Comparison of ENCODE assay signal across 22 mouse cellular contexts in the genomic region with DNA sequence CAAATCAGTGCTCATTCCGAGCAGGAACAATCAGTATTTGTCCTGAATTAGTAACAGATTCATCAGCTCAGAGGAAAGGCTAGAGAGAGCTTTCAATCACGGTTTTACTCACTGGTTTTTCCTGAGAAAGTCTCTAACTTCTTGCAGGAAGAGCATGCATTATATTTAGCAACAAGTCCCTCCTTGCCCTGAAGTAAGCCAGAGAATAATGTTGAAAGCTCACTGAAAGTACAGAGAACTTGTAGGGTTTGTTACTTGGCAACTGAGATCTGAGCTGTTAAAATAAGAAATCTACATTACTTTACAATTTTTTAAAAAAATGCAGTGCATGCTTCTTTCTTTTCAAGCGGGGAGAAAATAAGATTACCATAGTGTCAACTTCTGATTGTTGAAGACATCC.
A peak's percentile ranks its signal among the peaks of the same experiment; 100 is the strongest.
DNase-seq lines count a peak whose midpoint lies in the region; ATAC-seq and TF ChIP-seq lines count a peak whose summit lies in the region.
"Had no signal": no experiment of that assay in that cellular context is flagged by ENCODE, and none has a peak within 500 bp of the region (broad histone marks: within the 10 kb centered on the region; RNA-seq: fewer than 3 reads in every experiment).

No protein-coding gene starts in this region.

- ATAC-seq in forebrain, embryonic 15.5 days (replicated peaks): no peak
- no peak for ATAC-seq in heart, embryonic 14.5 days (ENCODE audit: insufficient number of reproducible peaks, insufficient read depth, low FRiP score, low read depth)
- ATAC-seq in midbrain, postnatal 0 days (ENCODE audit: low FRiP score): no peak
- ATAC-seq: forebrain, embryonic 16.5 days; liver, postnatal 0 days; lung, postnatal 0 days had no signal

- intact Hi-C loops in heart, postnatal 10 days (cut with DNase I): no loop called here

- no peak overlapping the region for H3K4me3 ChIP-seq in forebrain, embryonic 10.5 days
- H3K4me3 ChIP-seq in forebrain, embryonic 15.5 days: no peak overlapping the region
- H3K4me3 ChIP-seq in heart, embryonic 14.5 days (ENCODE audit: control insufficient read depth in 1 of 2, insufficient read depth in 1 of 2, low read depth in 1 of 2, low read length in 2 of 2): no peak overlapping the region
- no peak overlapping the region for H3K4me3 ChIP-seq in midbrain, embryonic 10.5 days
- no peak overlapping the region for H3K4me3 ChIP-seq in midbrain, postnatal 0 days (ENCODE audit: low read depth, low read length)

- no peak for TF ChIP-seq CTCF in midbrain, postnatal 0 days (IDR thresholded peaks at IDR 0.05)

- H3K27me3 ChIP-seq in forebrain, embryonic 10.5 days (ENCODE audit: poor library complexity, severe bottlenecking): no peaks in the 10 kb centered on the region
- no peaks in the 10 kb centered on the region for H3K27me3 ChIP-seq in forebrain, embryonic 15.5 days
- no peaks in the 10 kb centered on the region for H3K27me3 ChIP-seq in heart, embryonic 14.5 days (ENCODE audit: control insufficient read depth, insufficient read depth, low read length)
- H3K27me3 ChIP-seq in midbrain, embryonic 10.5 days (ENCODE audit: low read depth, poor library complexity, severe bottlenecking): no peaks in the 10 kb centered on the region
- H3K27me3 ChIP-seq in midbrain, postnatal 0 days (ENCODE audit: insufficient read depth, low read length): no peaks in the 10 kb centered on the region

- H3K36me3 ChIP-seq in forebrain, embryonic 10.5 days (replicated peaks): no peaks in the 10 kb centered on the region
- no peaks in the 10 kb centered on the region for H3K36me3 ChIP-seq in forebrain, embryonic 15.5 days
- no peaks in the 10 kb centered on the region for H3K36me3 ChIP-seq in heart, embryonic 14.5 days (ENCODE audit: control insufficient read depth, insufficient read depth, low read length)
- no peaks in the 10 kb centered on the region for H3K36me3 ChIP-seq in midbrain, embryonic 10.5 days
- no peaks in the 10 kb centered on the region for H3K36me3 ChIP-seq in midbrain, postnatal 0 days (ENCODE audit: insufficient read depth, low read length)

- no peak overlapping the region for H3K4me2 ChIP-seq in forebrain, embryonic 15.5 days (replicated peaks)
- H3K4me2 ChIP-seq in heart, embryonic 14.5 days (ENCODE audit: low read length): no peak overlapping the region
- no peak overlapping the region for H3K4me2 ChIP-seq in midbrain, postnatal 0 days (ENCODE audit: low read depth, low read length, poor library complexity, severe bottlenecking)
- H3K4me2 ChIP-seq: hindbrain, embryonic 14.5 days; liver, embryonic 11.5 days; midbrain, embryonic 11.5 days had no signal

- H3K4me1 ChIP-seq in forebrain, embryonic 10.5 days: peaks cover 7% of the 10 kb centered on the region
- H3K4me1 ChIP-seq in forebrain, embryonic 15.5 days: no peaks in the 10 kb centered on the region
- H3K4me1 ChIP-seq in heart, embryonic 14.5 days (ENCODE audit: control insufficient read depth in 2 of 2, insufficient read depth in 2 of 2, low read length in 2 of 2): no peaks in the 10 kb centered on the region; a peak in 1 of 4 replicates
- H3K4me1 ChIP-seq in midbrain, embryonic 10.5 days: peaks cover 11% of the 10 kb centered on the region
- no peaks in the 10 kb centered on the region for H3K4me1 ChIP-seq in midbrain, postnatal 0 days (ENCODE audit: insufficient read depth, low read length)

- no peak for DNase-seq in forebrain, embryonic 10.5 days (ENCODE audit: extremely low spot score, low spot score)
- no peak for DNase-seq in heart, postnatal 10 days
- DNase-seq in midbrain, embryonic 10.5 days (ENCODE audit: low spot score): no peak
- no peak for DNase-seq in midbrain, postnatal 0 days (ENCODE audit: low spot score)
- no peak for DNase-seq in ovary, postnatal 36 days (ENCODE audit: low spot score)
- no peak for DNase-seq in right cerebral cortex, postnatal 36 days (ENCODE audit: low spot score in 2 of 2)
- DNase-seq: adrenal gland, postnatal 25 days; cerebellum, adult 9-10 months; heart, postnatal 36 days; kidney, adult 8-10 months; kidney, postnatal 10 days; liver, postnatal 0 days; right cerebral cortex, postnatal 14 days; spleen, adult 18-20 months had no signal

- H3K9me3 ChIP-seq in forebrain, embryonic 10.5 days: no peaks in the 10 kb centered on the region
- H3K9me3 ChIP-seq in forebrain, embryonic 15.5 days: no peaks in the 10 kb centered on the region
- H3K9me3 ChIP-seq in heart, embryonic 14.5 days (ENCODE audit: control insufficient read depth, low read length): no peaks in the 10 kb centered on the region
- H3K9me3 ChIP-seq in midbrain, embryonic 10.5 days (replicated peaks): no peaks in the 10 kb centered on the region
- no peaks in the 10 kb centered on the region for H3K9me3 ChIP-seq in midbrain, postnatal 0 days (ENCODE audit: low read length)

- H3K27ac ChIP-seq in forebrain, embryonic 10.5 days: peak overlapping the region; percentile 56; the same call in 1 of the 2 replicates
- no peak overlapping the region for H3K27ac ChIP-seq in forebrain, embryonic 15.5 days (replicated peaks)
- peak overlapping the region; percentile 20 to 48; a peak in 1 of 4 replicates for H3K27ac ChIP-seq in heart, embryonic 14.5 days (replicated peaks in 1 of 2; ENCODE audit: control insufficient read depth in 1 of 2, insufficient read depth in 1 of 2, low read depth in 2 of 2, low read length in 2 of 2)
- H3K27ac ChIP-seq in midbrain, embryonic 10.5 days (replicated peaks): peak overlapping the region; percentile 61; the same call in 1 of the 2 replicates
- no peak overlapping the region for H3K27ac ChIP-seq in midbrain, postnatal 0 days (ENCODE audit: low read depth, low read length)
- H3K27ac ChIP-seq: hindbrain, embryonic 14.5 days; macrophage had no signal

- no peak overlapping the region for H3K9ac ChIP-seq in forebrain, embryonic 15.5 days (replicated peaks)
- no peak overlapping the region for H3K9ac ChIP-seq in heart, embryonic 14.5 days (ENCODE audit: low read length)
- H3K9ac ChIP-seq in midbrain, postnatal 0 days (replicated peaks; ENCODE audit: low read length, poor library complexity, severe bottlenecking): no peak overlapping the region
- H3K9ac ChIP-seq: hindbrain, embryonic 14.5 days; liver, postnatal 0 days had no signal

- 34% methylated on average over 3 of the region's 3 CpGs for WGBS in forebrain, embryonic 10.5 days
- 34% methylated on average over 3 of the region's 3 CpGs for whole genome bisulfite sequencing in forebrain, embryonic 15.5 days
- 42% methylated on average over 3 of the region's 3 CpGs for WGBS in heart, embryonic 14.5 days
- WGBS in midbrain, embryonic 10.5 days: 49% methylated on average over 3 of the region's 3 CpGs
- WGBS in midbrain, postnatal 0 days: 23% methylated on average over 3 of the region's 3 CpGs

Comparison
In these comparisons a context has a peak if more than half of its experiments do, and no peak if none do; other contexts are left out.
1. H3K27ac ChIP-seq: peak in forebrain, embryonic 10.5 days (single experiment), heart, embryonic 14.5 days (2 of 2) and midbrain, embryonic 10.5 days (single experiment); none in forebrain, embryonic 15.5 days (single experiment) and midbrain, postnatal 0 days (single experiment).